Mouse (Mus musculus): ENCODE data around the gene Paqr4.
A peak's percentile ranks its signal among the peaks of the same experiment; 100 is the strongest.

DNA sequence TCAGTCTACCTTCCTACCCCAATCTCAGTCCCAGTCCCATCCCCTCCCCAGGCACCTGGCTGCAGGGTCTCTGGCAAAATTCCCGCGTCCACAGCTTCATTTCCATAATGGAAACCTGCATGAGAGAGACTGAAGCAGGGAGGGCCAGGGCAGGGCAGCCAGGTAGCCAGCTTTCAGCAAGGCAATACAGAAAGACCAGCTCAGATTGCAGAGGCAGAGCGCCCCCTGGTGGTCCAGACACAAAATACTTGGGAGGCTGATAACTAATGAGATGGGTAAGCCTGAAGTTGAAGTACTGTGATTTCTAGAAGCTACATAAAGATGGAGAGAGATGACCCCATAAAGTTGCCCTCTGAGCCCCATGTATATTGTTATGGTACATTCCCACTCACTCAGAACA lies 34.5 kb downstream of the Paqr4 start:
- TF ChIP-seq CTCF (IDR thresholded peaks at IDR 0.05; ENCODE audit: borderline replicate concordance, insufficient read depth, low read length) (peak; percentile 71), POLR2A (IDR thresholded peaks at IDR 0.05; ENCODE audit: low read depth, low read length) (no peak)
